Mouse (Mus musculus): ENCODE measurements around the gene Ctso. TPM values are rescaled to one million over a fixed set of nuclear protein-coding genes. Genes with fewer than 3 reads are reported as not detected.

The Ctso gene
- 2.4 and 2.9 TPM in 2 replicates for polyA plus RNA-seq (2012; rRNA removed)

DNA sequence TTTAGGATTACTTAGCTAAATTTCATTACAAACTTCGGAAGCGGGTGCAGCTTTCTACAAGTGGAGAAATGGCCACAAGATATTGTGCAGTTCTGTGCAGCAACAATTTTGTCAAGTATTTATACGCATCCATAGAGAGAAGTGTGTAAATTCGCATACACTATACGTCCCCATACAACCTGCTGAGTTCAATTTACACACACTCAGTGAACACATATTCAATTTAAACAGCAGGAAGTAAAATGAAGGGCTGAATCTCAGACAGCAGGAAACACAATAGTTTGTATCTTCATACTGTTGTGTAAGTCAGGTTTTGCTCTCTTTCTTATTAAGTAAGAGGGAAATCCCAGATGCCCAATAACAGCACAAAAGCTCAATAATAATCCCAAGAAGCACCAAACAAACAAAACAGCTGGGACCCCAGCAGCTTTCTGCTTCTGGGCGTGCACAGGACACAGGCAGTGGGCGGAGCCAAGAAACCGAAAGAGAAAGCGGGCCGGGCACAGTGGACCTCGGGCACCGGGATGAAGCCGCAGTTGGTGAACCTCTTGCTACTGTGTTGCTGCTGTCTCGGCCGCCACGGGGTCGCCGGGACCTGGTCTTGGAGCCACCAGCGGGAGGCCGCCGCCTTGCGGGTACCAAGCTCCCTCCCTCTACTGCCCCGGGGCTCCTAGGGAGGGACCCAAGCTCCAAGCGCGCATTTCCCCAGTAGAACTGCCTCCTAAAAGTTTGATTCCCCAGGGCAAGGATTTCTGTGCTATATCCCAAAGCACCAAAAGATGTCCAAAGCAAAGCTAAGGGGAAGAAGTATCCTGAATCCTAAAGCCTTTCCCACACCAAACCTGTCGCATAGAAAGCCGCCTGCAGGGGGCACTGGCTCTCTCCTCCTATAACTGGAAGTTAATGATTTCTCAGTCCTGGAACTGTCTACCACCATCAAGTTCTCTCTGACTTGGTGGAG is at the start of gene Ctso:
Ctso (plus strand) TSS at position 461 of the 961 bp plus-strand sequence.

DNA sequence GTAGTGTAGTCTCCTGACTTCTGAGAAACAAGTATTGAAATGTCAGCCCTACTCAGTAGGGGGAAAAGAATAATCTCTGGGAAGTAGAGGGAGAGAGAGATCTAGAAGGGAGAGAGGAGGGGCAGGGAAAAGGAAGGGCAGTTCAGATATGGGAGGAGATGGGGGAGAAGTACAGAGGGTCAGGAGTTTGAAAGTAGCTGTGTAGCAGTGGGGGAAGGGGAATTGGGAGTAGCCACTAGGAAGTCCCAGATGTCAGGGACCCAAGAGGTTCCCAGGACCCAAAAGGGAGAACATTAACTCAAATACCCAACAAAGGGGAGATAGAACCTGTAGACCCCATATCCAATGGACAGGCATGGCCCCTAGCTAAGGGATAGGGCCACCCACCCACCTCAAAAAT is 43.7 kb downstream of the Ctso start, which contains the start of gene Tdo2:
Tdo2 (minus strand) TSS at position 101 of the 400 bp plus-strand sequence.

DNA sequence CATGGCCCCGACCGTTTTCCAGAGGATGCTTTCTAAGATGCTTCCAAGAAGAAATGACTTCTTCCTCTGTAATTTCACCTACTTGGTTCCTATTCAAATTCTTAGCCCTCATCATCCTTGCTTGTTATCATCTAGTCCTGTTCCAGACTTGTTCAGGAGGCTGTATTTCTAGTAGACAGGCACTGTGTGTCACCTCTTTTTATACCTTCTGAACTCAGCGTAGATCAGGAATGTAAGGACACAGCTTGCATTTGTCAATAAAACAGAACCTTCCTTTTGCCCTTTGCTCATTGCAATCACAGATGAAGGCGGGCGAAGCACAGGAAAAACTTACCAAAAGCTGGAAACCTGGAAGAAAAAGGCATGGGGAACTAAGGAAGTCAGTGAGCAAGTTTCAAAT is 49.6 kb downstream of the Ctso start, which contains the start of gene Asic5:
Asic5 (plus strand) TSS at position 301 of the 400 bp plus-strand sequence.

Other genes starting within 250 kb of the Ctso start
- gene Tdo2, start 43.6 kb downstream of the Ctso start, polyA plus RNA-seq (2012; rRNA removed), result 0.01 and 0.02 TPM in 2 replicates
- not detected in 2 replicates for gene Asic5, start 49.7 kb downstream of the Ctso start, polyA plus RNA-seq (2012; rRNA removed)
- 4.6 and 4.7 TPM in 2 replicates for gene Gucy1b1, start 142.1 kb downstream of the Ctso start, polyA plus RNA-seq (2012; rRNA removed)
- 2.8 and 3.3 TPM in 2 replicates for gene Gucy1a1, start 213.2 kb downstream of the Ctso start, polyA plus RNA-seq (2012; rRNA removed)